In the genomic region with DNA sequence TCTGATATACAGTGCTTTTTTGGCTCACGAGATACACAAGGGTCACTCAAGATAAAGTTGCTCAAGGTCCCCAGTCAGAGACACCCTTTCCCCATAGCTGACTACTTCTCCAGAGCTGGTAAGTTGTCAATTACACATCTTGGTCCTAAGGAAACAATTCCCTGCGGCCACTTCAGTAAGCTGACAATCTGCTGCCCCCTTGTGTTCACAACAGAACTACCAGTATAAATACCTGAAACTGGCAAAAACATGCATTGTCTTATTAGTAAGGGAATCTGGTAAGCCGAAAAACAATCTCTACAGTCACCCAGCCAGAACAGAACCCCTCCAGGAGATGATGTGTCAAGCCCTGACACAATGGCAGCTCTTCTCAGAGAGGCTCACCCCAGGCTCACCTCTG, we compare ENCODE assay signal across 8 mouse cellular contexts. TPM values are rescaled to one million over a fixed set of nuclear protein-coding genes. Genes with fewer than 3 reads are reported as not detected.
DNase-seq lines count a peak whose midpoint lies in the region; ATAC-seq and TF ChIP-seq lines count a peak whose summit lies in the region.

No protein-coding gene starts in this region.

- H3K79me2 ChIP-seq in heart, adult 2 months (replicated peaks; ENCODE audit: control insufficient read depth, insufficient read depth, low read length): peaks cover under 1% of the 10 kb centered on the region

- no peaks in the 10 kb centered on the region for H3K27me3 ChIP-seq in heart, adult 2 months (ENCODE audit: control insufficient read depth, insufficient read depth, low read length)

- peak; percentile 15 to 27 for DNase-seq in heart, adult 2 months
- no peak for DNase-seq in heart, postnatal 25 days (ENCODE audit: low spot score)
- peak; percentile 45 for DNase-seq in right cerebral cortex, adult 18-20 months
- DNase-seq in right cerebral cortex, postnatal 25 days: no peak
- peak; percentile 33 to 37 for DNase-seq in heart, postnatal 36 days

- no peak for TF ChIP-seq EP300 in heart, adult 2 months (IDR thresholded peaks at IDR 0.05; ENCODE audit: insufficient read depth, low read depth, low read length)

- no peaks in the 10 kb centered on the region for H3K4me1 ChIP-seq in heart, adult 2 months (ENCODE audit: control insufficient read depth, insufficient read depth, low read length)
- H3K4me1 ChIP-seq in bone marrow, adult 2 months (ENCODE audit: control insufficient read depth, insufficient read depth, low read length): no peaks in the 10 kb centered on the region

- 33% methylated on average over 3 of the region's 3 CpGs for WGBS in heart, adult 2 months
- 47% methylated on average over 3 of the region's 3 CpGs for WGBS in bone marrow, adult 2 months

- no peak for TF ChIP-seq POLR2A in heart, adult 2 months (IDR thresholded peaks at IDR 0.05; ENCODE audit: insufficient read depth, low read depth, low read length)
- no peak for TF ChIP-seq POLR2A in bone marrow, adult 2 months (IDR thresholded peaks at IDR 0.05; ENCODE audit: borderline replicate concordance, control insufficient read depth, low read depth, low read length)

- intact Hi-C loops in heart, adult 2 months (cut with DNase I): loop anchor here (1.0 kb wide), 1 partner anchor 76 kb away; no protein-coding TSS in a partner anchor
- intact Hi-C loops in heart, postnatal 25 days (cut with DNase I): loop anchor here (2.0 kb wide), 1 partner anchor 104 kb away; no protein-coding TSS in a partner anchor
- intact Hi-C loops in heart, postnatal 36 days (cut with DNase I): loop anchor here (1.0 to 2.0 kb wide), 2 partner anchors 76 to 104 kb away; no protein-coding TSS in a partner anchor

- 0 out of 2 replicates have a peak, but pooled peaks have one; percentile 37 for ATAC-seq in megakaryocyte-erythroid progenitor cell, adult 5-6 weeks (replicated peaks; ENCODE audit: low FRiP score, low TSS enrichment, poor library complexity, severe bottlenecking)
- no peak for ATAC-seq in inflammation-experienced regulatory T-cells, adult 6 months

- H3K27ac ChIP-seq in heart, adult 2 months: no peak overlapping the region
- no peak overlapping the region for H3K27ac ChIP-seq in bone marrow, adult 2 months (ENCODE audit: control insufficient read depth, insufficient read depth, low read depth, low read length, poor library complexity)

- H3K4me3 ChIP-seq in heart, adult 2 months: no peak overlapping the region
- H3K4me3 ChIP-seq in bone marrow, adult 2 months (replicated peaks; ENCODE audit: control insufficient read depth, low read depth, low read length): no peak overlapping the region

- no peak overlapping the region for H3K9ac ChIP-seq in heart, adult 2 months (ENCODE audit: low read depth, low read length)

- peak; percentile 81 for TF ChIP-seq CTCF in heart, adult 2 months (IDR thresholded peaks at IDR 0.05)
- TF ChIP-seq CTCF in bone marrow, adult 2 months (IDR thresholded peaks at IDR 0.05; ENCODE audit: control insufficient read depth, insufficient read depth, low read length): 0 out of 2 replicates have a peak, but pooled peaks have one; percentile 11

- H3K36me3 ChIP-seq in heart, adult 2 months (ENCODE audit: control insufficient read depth, insufficient read depth, low read length): peaks cover 7% of the 10 kb centered on the region

RNA-seq across cellular contexts. Expression of a gene that starts 10.8 kb away (rescaled TPM):
- 10 to 100 TPM; 71.7 to 80.8 TPM for total RNA-seq in heart, adult 2 months (2021)
- polyA plus RNA-seq in heart, adult 2 months (2012; rRNA removed): 22.1 and 43.5 TPM in 2 replicates
- total RNA-seq in heart, postnatal 25 days (2021): 10 to 100 TPM; 80.0 to 81.2 TPM
- 66.4 and 67.4 TPM in 2 replicates for polyA plus RNA-seq in bone marrow, adult 2 months (2011; ENCODE audit: insufficient read depth, insufficient read length, low replicate concordance, missing spikeins)
- 10 to 100 TPM; 83.7 to 85.7 TPM for total RNA-seq in heart, postnatal 36 days (2021)
- 185 and 196 TPM in 2 replicates for total RNA-seq in megakaryocyte-erythroid progenitor cell, adult 5-6 weeks (2014; fragmentation: Nextera tagmentation)
- 436 and 446 TPM in 2 replicates for total RNA-seq in megakaryocyte-erythroid progenitor cell, adult 5-6 weeks (2017)
- polyA plus RNA-seq in inflammation-experienced regulatory T-cells, adult 6 months (2017; shearing (Covaris generic)): 10 to 100 TPM; 24.7 to 41.5 (median 26.2) TPM

RNA-seq across cellular contexts. Expression of a gene that starts 25.6 kb away (rescaled TPM):
- total RNA-seq in heart, adult 2 months (2021): 10 to 100 TPM; 12.1 to 12.2 TPM
- polyA plus RNA-seq in heart, adult 2 months (2012; rRNA removed): 13.5 and 14.1 TPM in 2 replicates
- 10 to 100 TPM; 13.3 to 16.7 TPM for total RNA-seq in heart, postnatal 25 days (2021)
- polyA plus RNA-seq in bone marrow, adult 2 months (2011; ENCODE audit: insufficient read depth, insufficient read length, low replicate concordance, missing spikeins): 6.3 and 16.6 TPM in 2 replicates
- total RNA-seq in heart, postnatal 36 days (2021): 10 to 100 TPM; 11.0 to 15.3 TPM
- total RNA-seq in megakaryocyte-erythroid progenitor cell, adult 5-6 weeks (2014; fragmentation: Nextera tagmentation): 0.89 TPM in 1 of 2 replicates, not detected in the other
- 0.23 TPM in 2 replicates for total RNA-seq in megakaryocyte-erythroid progenitor cell, adult 5-6 weeks (2017)
- polyA plus RNA-seq in inflammation-experienced regulatory T-cells, adult 6 months (2017; shearing (Covaris generic)): under 1 TPM in 2 of 3 experiments, not detected in 1; 0.21 to 0.44 TPM

Comparison
In these comparisons a context has a peak if more than half of its experiments do, and no peak if none do; other contexts are left out.
1. DNase-seq: peak in heart, adult 2 months (2 of 2), right cerebral cortex, adult 18-20 months (single experiment) and heart, postnatal 36 days (2 of 2); none in heart, postnatal 25 days (single experiment) and right cerebral cortex, postnatal 25 days (single experiment).
2. RNA of a gene that starts 25.6 kb away (total RNA-seq): 13.3 to 16.7 TPM in heart, postnatal 25 days, 11.0 to 15.3 TPM in heart, postnatal 36 days and 12.1 to 12.2 TPM in heart, adult 2 months; 0.23 to 0.89 TPM in megakaryocyte-erythroid progenitor cell, adult 5-6 weeks; every median in the first group is over 4 times any median in the second.